Mouse (Mus musculus) adrenal gland, adult 8-10 months (tissue): ENCODE results near the gene Pcnx. TPM values are rescaled to one million over a fixed set of nuclear protein-coding genes. Genes with fewer than 3 reads are reported as not detected.
"Not testable (repeated sequence)": the region's sequence is repeated elsewhere in the genome, so short reads cannot be mapped to it uniquely, and the experiment has no call there.

Source experiments
- DNase-seq: peaks from one replicate; pipeline ENCODE4 v3.0.0; 2022
- total RNA-seq, 4 experiments: library from RNA; stranded (reverse); gene quantifications; 2 replicates each; pipeline ENCODE4 v1.2.4; 2022

The Pcnx gene
- total RNA-seq, 4 experiments from 2014 or later: 56.1 to 89.3 (median 70.1) TPM

DNA sequence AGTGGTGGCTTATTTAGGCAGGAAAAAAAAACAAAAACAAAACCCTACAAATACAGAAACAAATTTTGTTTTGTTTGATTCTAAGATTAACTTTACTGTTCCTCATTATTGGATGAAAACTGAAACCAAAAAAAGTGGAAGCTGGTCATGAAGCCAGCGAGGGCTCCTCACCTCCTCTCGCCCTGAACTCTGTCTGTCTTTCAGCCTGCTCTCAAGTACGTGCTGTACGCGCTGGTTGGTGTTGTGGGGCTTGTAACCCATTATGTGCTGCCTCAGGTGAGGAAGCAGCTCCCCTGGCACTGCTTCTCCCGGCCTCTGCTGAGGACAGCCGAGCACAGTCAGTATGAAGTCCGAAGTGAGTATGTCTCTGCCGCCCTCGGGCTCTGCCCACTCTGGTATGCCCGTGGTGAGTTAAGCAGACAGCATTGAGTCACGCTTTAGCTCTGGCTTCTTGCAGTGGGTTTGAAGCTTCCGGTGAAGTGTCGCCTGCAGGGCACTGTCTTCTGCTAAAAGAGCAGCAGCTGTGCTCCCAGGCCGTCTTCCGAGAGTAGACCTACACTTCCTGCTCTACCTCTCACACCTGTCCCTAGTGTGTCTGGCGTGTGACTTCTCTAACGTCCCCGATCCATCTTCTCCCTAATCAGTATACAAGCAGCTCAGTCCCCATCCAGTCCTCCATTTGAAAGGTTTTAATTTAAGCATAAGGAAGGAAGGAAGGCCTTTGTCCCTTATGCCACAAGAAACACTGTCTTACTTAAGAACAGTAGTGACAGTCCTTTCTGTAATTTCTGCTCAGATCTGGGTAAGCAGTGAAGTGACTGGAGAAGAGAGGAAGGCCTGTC is 111.4 kb downstream of the Pcnx start:
- no peak for DNase-seq

DNA sequence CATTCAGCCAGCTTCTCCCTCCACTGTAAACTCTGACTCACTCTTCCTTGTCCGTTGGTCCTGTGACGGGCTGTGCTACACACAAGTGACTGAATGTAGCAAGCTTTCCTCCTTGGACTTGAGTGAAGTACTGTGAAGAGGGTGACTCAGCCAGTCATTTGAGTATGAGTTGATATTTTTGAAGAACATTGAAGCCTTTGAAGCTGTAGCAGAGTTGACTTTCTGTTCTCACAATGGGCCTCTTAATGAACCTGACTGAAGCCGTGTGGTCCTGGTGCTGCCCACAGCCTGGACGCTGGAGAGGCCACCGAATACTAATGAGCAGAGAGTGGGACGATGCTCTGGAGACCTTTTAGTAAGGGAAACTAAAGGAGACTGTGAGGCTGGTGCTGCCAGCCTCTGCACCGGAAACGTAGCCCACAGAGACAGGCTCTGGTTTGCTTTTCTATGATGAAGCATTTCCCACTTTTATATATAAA is 112.1 kb downstream of the Pcnx start:
- no peak for DNase-seq

DNA sequence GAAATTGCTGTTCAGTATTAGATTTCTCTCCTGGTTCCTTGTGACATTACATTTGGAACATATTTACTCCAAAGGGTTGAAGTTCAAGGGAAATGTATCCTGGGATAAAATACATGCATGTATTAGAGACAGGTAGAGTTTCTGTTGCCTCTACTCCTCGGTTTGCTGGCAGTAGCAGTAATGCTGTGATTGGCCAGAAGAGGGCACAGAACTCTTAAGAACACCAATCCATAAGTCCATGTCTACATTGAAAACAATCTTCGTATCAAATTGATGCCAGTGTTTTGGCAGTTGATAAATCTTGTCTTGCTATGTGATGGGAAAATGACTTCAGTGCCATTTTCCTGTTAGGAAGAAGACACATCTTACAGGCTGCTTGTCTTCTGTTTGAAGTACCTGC is 115.0 kb downstream of the Pcnx start:
- DNase-seq: no peak

DNA sequence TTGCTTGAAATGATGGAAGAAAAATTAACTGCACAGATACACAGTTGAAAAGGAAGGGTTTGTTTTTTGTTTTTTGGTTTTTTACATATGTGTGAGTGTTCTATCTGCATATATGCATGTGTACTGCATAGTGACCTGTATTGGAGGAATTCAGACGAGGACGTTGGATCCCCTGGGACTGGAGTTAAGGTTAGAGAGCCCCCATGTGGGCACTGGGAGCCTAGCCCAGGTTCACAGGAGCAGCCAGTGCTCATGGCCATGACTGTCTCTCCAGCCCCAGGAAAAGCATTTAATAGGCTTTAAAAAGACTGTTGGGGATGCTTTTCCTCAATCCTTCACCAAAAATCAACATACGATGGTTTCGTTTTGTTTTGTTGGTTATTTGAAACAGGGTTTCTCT is 117.5 kb downstream of the Pcnx start:
- no peak for DNase-seq

DNA sequence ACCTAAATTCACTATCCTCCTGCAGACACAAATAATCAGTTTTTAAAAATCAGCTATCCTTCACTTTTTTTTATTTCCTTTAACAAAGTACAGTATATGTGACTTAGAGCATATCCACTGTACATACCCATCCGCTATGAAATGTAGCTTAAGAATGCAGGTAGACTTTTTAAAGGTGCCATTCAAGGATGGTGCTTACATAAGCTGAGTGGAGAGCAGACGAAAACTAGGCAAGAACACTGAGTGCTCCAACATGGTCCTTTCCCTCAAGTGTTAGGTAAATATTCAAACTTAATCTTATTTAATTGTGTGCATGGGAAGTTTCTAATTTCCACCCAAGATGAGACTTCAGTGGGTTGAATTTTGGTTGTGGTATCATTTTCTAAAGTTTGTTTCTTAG is 119.5 kb downstream of the Pcnx start:
- DNase-seq: no peak

DNA sequence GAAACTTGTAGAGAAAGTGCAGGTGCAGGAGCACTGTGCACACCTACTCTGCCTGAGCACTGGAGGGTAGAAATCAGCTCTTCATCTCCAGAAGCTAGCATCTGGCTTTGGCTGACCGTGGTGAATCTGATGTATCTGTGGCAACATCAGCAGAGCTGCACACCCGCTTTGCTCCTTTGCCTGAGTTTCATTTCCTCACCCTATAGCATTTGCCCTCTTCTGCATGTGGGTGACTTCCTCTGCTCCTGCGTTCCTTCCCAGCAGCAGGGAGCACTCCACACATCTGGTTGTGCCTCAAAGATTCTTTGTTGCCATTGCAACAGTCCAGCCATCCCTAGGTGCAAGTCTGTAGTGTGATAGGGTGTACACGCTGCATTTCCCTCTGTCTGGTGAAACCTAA is 132.3 kb downstream of the Pcnx start:
- no peak for DNase-seq

DNA sequence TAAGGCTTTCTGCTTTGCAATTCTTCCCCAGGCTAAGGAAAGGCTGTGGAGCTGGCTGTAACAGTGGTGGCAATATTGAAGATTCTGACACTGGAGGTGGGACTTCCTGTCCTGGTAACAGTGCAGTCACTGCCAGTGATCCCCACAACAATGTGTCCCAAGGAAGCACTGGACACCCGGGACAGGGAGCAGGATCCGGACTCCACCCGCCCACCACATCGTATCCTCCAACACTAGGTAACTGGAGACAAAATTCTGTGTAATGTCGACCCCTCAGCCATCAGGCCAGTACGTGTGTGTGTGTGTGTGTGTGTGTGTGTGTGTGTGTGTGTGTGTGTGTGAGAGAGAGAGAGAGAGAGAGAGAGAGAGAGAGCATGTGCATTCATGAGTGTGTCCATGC is 133.2 kb downstream of the Pcnx start:
- no peak for DNase-seq

DNA sequence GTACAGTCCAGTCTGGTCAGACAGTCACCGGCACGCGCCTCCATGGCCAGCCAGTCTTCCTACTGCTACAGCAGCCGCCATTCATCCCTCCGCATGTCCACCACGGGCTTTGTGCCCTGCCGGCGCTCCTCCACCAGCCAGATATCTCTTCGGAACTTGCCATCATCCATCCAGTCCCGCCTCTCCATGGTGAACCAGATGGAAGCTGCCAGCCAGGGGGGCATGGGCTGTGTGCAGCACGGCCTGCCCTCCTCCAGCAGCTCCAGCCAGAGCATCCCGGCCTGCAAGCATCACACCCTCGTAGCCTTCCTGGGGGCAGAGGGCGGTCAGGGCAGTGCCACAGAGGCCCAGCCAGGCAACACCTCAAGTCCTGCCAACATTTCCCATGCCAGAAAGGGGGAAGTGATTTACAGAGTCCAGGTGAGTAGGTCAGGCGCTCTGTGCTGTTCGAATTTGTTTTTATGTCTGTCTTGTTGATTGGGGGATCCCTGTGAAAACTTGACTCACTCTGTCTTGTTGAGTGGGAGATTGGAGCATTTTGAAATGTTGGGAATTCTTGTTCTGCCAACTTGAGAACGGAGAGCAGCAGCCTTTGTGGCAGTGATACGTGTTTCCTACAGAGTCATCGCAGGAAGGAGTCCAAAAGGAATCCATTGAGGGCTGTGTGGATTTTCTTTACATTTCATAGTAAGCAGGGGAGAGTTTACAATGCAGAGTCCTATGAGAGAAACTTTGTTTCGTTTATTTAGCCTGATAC is 135.3 kb downstream of the Pcnx start:
- no peak for DNase-seq

DNA sequence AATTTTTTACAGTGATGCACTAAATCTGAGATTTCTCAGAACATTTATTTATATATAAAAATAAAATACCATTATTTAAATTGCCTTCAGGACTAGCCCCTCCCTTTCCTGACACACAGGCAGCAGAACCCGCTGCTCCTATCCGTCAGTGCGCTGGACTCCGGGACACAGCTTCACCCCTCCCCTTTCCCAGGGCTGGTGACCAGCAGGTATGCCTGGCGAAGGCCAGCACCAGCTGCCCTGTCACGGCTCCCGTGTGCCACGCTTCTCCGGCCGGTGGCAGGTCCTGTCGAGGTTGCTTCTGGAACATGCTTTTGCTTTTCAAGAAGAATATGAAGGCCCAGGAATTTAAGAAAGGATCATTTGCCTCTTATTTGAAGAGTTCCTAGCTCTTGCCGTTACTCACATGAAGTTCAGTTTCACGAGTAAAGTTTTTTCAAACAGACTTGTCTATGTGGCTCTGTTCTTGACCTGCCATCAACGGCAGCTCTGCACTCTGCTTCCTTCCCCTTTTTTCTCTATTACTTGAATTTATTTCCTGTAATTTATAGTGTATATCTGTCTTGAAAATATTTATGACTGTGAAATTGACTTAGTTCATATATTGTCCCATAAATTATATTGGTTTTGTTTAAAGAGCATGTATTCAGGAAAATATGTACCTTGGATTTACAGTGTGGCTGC is 137.0 kb downstream of the Pcnx start:
- DNase-seq: no peak

DNA sequence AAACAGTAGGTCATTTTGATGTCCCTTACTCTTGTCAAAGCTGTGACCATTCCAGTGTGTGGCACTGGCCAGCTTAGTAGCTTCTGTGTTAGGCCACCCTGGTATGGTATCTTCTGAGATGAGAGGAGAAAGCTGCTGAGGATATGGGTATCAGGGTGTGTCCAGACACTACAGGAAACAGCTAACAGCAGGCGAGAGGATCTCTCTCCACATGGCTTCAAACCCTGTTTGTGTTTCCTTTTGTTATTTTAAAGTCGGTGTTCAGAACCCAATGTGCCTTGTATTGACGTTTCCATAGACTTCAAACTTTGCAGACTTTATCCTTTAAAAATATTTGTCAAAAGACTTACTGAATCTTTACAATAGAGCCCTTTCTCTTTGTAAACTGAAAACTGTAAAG is 137.7 kb downstream of the Pcnx start:
- DNase-seq: no peak

DNA sequence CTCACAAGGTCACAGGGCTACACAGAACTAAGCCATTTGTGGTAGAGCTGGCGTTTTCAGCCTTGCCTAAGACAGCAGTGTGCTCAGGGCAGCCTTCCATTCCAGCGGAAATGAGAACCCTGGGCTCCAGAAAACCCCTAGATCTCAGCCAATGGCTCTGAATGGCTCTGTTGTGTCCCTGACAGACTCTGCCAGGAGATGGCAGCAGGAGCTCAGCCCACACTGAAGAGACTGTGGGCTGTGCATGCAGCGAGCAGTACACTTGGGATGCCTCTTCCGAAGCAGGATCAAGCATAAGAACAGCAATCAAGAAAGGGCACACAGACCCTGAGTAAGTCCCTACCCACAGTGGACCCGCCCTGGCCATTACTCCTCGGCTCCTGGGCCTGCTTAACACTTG is 142.9 kb downstream of the Pcnx start:
- not testable (repeated sequence) for DNase-seq

DNA sequence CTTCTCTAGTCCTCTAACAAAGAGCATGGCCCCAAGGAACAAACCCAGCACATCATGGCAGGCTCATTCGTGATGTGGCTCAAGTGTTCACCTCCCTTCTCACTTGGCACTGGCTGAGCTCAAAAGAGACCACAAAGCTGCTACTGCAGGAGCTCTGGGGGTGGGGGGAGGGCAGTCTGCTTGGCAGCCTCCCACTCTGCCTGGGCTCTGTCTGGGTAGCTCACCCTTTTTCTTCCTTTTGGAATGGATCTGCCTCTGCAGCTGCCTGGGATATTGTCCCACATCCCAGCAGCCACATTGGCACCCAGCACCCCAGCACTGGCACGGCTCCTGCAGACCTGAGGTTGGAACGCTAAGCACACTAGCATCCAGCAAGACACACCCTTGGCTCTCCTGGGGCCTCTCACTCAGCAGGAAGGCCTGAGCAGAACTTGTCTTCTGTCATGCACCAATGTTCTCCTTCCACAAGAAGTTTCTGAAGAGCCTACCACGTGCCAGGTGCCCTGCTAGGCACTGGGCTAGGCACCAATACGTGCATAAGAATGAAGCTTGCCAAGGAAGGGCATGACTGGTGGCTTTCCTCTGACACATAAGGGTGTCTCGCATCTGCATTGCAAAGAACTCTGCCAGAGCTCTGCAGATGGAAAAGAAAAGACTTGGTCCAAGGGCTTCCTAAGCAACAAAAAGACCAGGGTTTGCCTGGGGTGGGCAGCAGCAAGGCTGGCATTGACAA is 166.2 kb downstream of the Pcnx start:
- DNase-seq: not testable (repeated sequence)

DNA sequence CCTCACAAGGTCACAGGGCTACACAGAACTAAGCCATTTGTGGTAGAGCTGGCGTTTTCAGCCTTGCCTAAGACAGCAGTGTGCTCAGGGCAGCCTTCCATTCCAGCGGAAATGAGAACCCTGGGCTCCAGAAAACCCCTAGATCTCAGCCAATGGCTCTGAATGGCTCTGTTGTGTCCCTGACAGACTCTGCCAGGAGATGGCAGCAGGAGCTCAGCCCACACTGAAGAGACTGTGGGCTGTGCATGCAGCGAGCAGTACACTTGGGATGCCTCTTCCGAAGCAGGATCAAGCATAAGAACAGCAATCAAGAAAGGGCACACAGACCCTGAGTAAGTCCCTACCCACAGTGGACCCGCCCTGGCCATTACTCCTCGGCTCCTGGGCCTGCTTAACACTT is 173.7 kb downstream of the Pcnx start:
- not testable (repeated sequence) for DNase-seq

DNA sequence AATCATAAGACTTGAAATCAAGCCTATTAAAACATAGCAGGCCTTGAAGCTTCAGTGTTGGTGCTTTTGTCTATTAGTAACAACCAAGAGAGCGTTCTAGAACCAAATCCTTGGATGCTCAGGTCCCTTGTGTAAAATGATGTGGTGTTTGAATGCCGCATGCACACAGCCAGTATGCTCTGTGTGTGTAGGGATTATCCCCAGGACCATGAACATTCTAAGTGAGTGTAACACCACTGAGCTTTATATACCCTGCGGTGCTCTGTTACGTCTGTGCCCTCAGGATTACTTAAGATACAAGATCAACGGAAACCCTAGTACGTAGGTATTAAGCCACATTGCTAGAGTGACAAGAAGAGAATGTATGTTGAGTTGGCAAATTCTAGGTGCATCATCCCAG is 174.2 kb downstream of the Pcnx start:
- not testable (repeated sequence) for DNase-seq

DNA sequence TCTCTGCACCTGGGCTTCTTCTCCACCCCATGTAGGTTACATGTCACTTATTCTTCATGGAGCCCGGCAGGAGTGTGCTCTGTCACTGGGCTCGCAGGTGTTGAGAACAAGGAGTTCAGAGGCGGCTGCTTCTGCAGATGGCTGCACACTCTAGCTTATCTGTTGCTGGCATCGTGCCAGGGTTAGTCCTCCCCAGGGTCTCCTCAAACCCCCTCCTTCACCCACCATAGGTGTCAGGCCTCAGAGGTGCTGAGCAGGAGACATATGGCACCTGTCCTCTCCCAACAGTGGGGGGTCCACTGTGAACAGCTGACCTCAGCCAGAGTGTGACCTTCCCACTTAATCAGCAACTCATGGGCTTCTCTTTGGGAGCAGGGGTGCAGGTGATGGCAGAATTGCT is 184.3 kb downstream of the Pcnx start:
- DNase-seq: not testable (repeated sequence)

Other genes starting within 250 kb of the Pcnx start
- 1 to 10 TPM; 3.3 to 4.7 (median 4.3) TPM for gene Ttc9, start 228.8 kb upstream of the Pcnx start, total RNA-seq
- 1 to 10 TPM; 1.6 to 9.7 (median 5.5) TPM for gene Map3k9, start 78.8 kb upstream of the Pcnx start, total RNA-seq